Mouse (Mus musculus): Measurements from ENCODE around the gene Kmt2b. TPM values are rescaled to one million over a fixed set of nuclear protein-coding genes. Genes with fewer than 3 reads are reported as not detected.

The Kmt2b gene
- total and polyA plus RNA-seq, 3 experiments: 15.6 to 25.6 (median 15.9) TPM

- 67% methylated on average over 13 of the region's 13 CpGs for WGBS
- Histone ChIP-seq H3K79me2 (replicated peaks; ENCODE audit: control insufficient read depth, insufficient read depth, low read length) (no peaks in the 10 kb centered on the region), H3K4me1 (ENCODE audit: control insufficient read depth, insufficient read depth, low read length) (peaks cover 3% of the 10 kb centered on the region), H3K9ac (ENCODE audit: low read depth, low read length) (no peak overlapping the region), H3K36me3 (ENCODE audit: control insufficient read depth, insufficient read depth, low read length) (no peaks in the 10 kb centered on the region), H3K27ac (peak overlapping the region; percentile 68), H3K4me3 (no peak overlapping the region), H3K27me3 (ENCODE audit: control insufficient read depth, insufficient read depth, low read length) (no peaks in the 10 kb centered on the region)
- TF ChIP-seq CTCF (IDR thresholded peaks at IDR 0.05): no peak
- DNase-seq: no peak
- intact Hi-C loops (cut with DNase I): no loop called here
Observed at GRCm38 (mm10) chr7:30557901-30558514, 30.5 kb downstream of the Kmt2b start.

- H3K27ac ChIP-seq: no peak overlapping the region
- WGBS: 92% methylated on average over 18 of the region's 18 CpGs
- no peaks in the 10 kb centered on the region for H3K79me2 ChIP-seq (replicated peaks; ENCODE audit: control insufficient read depth, insufficient read depth, low read length)
- H3K36me3 ChIP-seq (ENCODE audit: control insufficient read depth, insufficient read depth, low read length): no peaks in the 10 kb centered on the region
- TF ChIP-seq EP300 (IDR thresholded peaks at IDR 0.05; ENCODE audit: insufficient read depth, low read depth, low read length) (no peak), POLR2A (IDR thresholded peaks at IDR 0.05; ENCODE audit: insufficient read depth, low read depth, low read length) (no peak), CTCF (IDR thresholded peaks at IDR 0.05) (peak; percentile 44)
- no peak overlapping the region for H3K4me3 ChIP-seq
- no peak overlapping the region for H3K9ac ChIP-seq (ENCODE audit: low read depth, low read length)
- intact Hi-C loops (cut with DNase I): no loop called here
- H3K4me1 ChIP-seq (ENCODE audit: control insufficient read depth, insufficient read depth, low read length): peaks cover 3% of the 10 kb centered on the region
- no peak for DNase-seq
- H3K27me3 ChIP-seq (ENCODE audit: control insufficient read depth, insufficient read depth, low read length): no peaks in the 10 kb centered on the region
Observed at GRCm38 (mm10) chr7:30556894-30557536, 31.5 kb downstream of the Kmt2b start.

- Histone ChIP-seq H3K9ac (ENCODE audit: low read depth, low read length) (peak overlapping the region; percentile 78), H3K79me2 (replicated peaks; ENCODE audit: control insufficient read depth, insufficient read depth, low read length) (no peaks in the 10 kb centered on the region), H3K4me1 (ENCODE audit: control insufficient read depth, insufficient read depth, low read length) (peaks cover 2% of the 10 kb centered on the region), H3K27me3 (ENCODE audit: control insufficient read depth, insufficient read depth, low read length) (no peaks in the 10 kb centered on the region), H3K36me3 (ENCODE audit: control insufficient read depth, insufficient read depth, low read length) (no peaks in the 10 kb centered on the region), H3K4me3 (peak overlapping the region; percentile 60), H3K27ac (peak overlapping the region; percentile 99)
- WGBS: 61% methylated on average over 22 of the region's 22 CpGs
- intact Hi-C loops (cut with DNase I): no loop called here
- TF ChIP-seq CTCF (IDR thresholded peaks at IDR 0.05) (no peak), EP300 (IDR thresholded peaks at IDR 0.05; ENCODE audit: insufficient read depth, low read depth, low read length) (no peak), POLR2A (IDR thresholded peaks at IDR 0.05; ENCODE audit: insufficient read depth, low read depth, low read length) (no peak)
- DNase-seq: peak in 1 of 2 experiments; percentile 38
Observed at GRCm38 (mm10) chr7:30553810-30554584, 34.5 kb downstream of the Kmt2b start.

GRCm38 (mm10) chr7:30553021-30553589 lies 35.4 kb downstream of the Kmt2b start:
- DNase-seq: peak; percentile 77
- intact Hi-C loops (cut with DNase I): no loop called here
- TF ChIP-seq EP300 (IDR thresholded peaks at IDR 0.05; ENCODE audit: insufficient read depth, low read depth, low read length): 0 out of 2 replicates have a peak, but pooled peaks have one; percentile 27
- TF ChIP-seq CTCF (IDR thresholded peaks at IDR 0.05): 0 out of 2 replicates have a peak, but pooled peaks have one; percentile 3
- peak; percentile 96 for TF ChIP-seq POLR2A (IDR thresholded peaks at IDR 0.05; ENCODE audit: insufficient read depth, low read depth, low read length)
- 2% methylated on average over 23 of the region's 23 CpGs for WGBS
- Histone ChIP-seq H3K27me3 (ENCODE audit: control insufficient read depth, insufficient read depth, low read length) (no peaks in the 10 kb centered on the region), H3K4me1 (ENCODE audit: control insufficient read depth, insufficient read depth, low read length) (no peaks in the 10 kb centered on the region; the same call in 1 of the 2 replicates), H3K4me3 (peak overlapping the region; percentile 60), H3K27ac (peak overlapping the region; percentile 99), H3K36me3 (ENCODE audit: control insufficient read depth, insufficient read depth, low read length) (no peaks in the 10 kb centered on the region), H3K79me2 (replicated peaks; ENCODE audit: control insufficient read depth, insufficient read depth, low read length) (no peaks in the 10 kb centered on the region), H3K9ac (ENCODE audit: low read depth, low read length) (peak overlapping the region; percentile 80)

- H3K27ac ChIP-seq: peak within 1 kb of the TSS; percentile 99
Observed at GRCm38 (mm10) chr7:30552102-30553020, 36.2 kb downstream of the Kmt2b start, which contains the start of the genes Hspb6 and Proser3. TSS of gene Hspb6 (plus strand) at chr7:30552178. TSS of gene Proser3 (minus strand) at chr7:30552299.

More at GRCm38 (mm10) chr7:30552102-30553020, 36.2 kb downstream of the Kmt2b start, which contains the start of the genes Hspb6 and Proser3:
- peak; percentile 31 for TF ChIP-seq CTCF (IDR thresholded peaks at IDR 0.05)
- TF ChIP-seq POLR2A (IDR thresholded peaks at IDR 0.05; ENCODE audit: insufficient read depth, low read depth, low read length): peak; percentile 97
- peak; percentile 60; the same call in 1 of the 2 replicates for TF ChIP-seq EP300 (IDR thresholded peaks at IDR 0.05; ENCODE audit: insufficient read depth, low read depth, low read length)
- intact Hi-C loops (cut with DNase I): no loop called here
- Histone ChIP-seq H3K79me2 (replicated peaks; ENCODE audit: control insufficient read depth, insufficient read depth, low read length) (no peaks in the 10 kb centered on the region), H3K9ac (ENCODE audit: low read depth, low read length) (peak within 1 kb of the TSS; percentile 80), H3K36me3 (ENCODE audit: control insufficient read depth, insufficient read depth, low read length) (no peaks in the 10 kb centered on the region), H3K27me3 (ENCODE audit: control insufficient read depth, insufficient read depth, low read length) (no peaks in the 10 kb centered on the region), H3K4me1 (ENCODE audit: control insufficient read depth, insufficient read depth, low read length) (no peaks in the 10 kb centered on the region; the same call in 1 of the 2 replicates), H3K4me3 (peak within 1 kb of the TSS; percentile 60)
- under 1% methylated on average over 44 of the region's 44 CpGs for WGBS
- peak; percentile 95 to 98 for DNase-seq

All from heart, adult 2 months (tissue).